Mouse (Mus musculus): ENCODE results near the gene Arnt. TPM values are rescaled to one million over a fixed set of nuclear protein-coding genes. Genes with fewer than 3 reads are reported as not detected.

Gene Arnt
- polyA plus RNA-seq, 1 experiment from 2014 or later, result 30.8 TPM

DNA sequence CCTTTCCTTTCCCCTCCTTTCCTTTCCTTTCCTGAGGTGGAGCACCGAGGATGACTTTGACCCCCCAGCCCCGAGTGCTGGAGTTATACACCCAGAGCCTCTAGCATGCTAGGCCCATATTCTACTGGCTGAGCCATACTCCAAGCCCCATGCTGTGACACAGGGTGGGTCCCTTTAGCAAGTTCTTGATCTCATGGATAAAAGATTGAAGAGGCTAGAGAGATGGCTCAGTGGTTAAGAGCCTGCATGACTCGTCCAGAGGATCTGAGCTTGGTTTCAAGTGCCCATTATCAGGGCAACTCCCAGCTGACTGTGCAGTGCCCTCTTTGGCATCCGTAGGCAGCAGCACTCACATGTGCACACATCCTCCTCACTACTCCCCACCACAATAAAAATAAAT is 11.1 kb downstream of the Arnt start:
- Histone ChIP-seq H3K9ac (ENCODE audit: low read depth, low read length) (no peak overlapping the region), H3K4me2 (ENCODE audit: low read depth, low read length) (no peak overlapping the region), H3K27me3 (replicated peaks; ENCODE audit: control insufficient read depth, insufficient read depth, low read length) (no peaks in the 10 kb centered on the region), H3K36me3 (ENCODE audit: control insufficient read depth, insufficient read depth, low read length) (peaks cover 4% of the 10 kb centered on the region), H3K4me1 (ENCODE audit: control insufficient read depth, insufficient read depth, low read length) (no peaks in the 10 kb centered on the region), H3K4me3 (ENCODE audit: low read length) (no peak overlapping the region), H3K9me3 (ENCODE audit: control insufficient read depth, low read length) (no peaks in the 10 kb centered on the region), H3K27ac (ENCODE audit: low read length) (no peak overlapping the region)
- 87% methylated on average over 4 of the region's 4 CpGs for WGBS
- no peak for ATAC-seq

DNA sequence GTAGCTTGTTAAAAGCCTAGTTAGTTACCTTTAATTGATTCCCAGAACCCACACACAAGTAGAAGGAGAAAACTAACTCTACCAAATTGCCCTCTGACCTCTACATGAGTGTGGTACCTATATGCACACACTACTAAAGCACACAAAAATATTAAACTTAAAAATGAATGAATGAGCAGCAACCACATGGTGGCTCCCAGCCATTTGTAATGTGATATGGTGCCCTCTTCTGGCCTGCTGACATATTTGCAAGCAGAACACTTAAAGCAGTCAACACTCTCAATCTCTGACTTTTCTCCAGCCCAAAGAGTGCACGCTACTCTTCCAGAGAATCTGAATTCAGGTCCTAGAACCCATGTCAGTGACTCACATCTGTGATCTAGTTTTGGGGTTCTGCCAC is 16.2 kb downstream of the Arnt start:
- H3K4me1 ChIP-seq (ENCODE audit: control insufficient read depth, insufficient read depth, low read length), result no peaks in the 10 kb centered on the region
- no peak overlapping the region for H3K9ac ChIP-seq (ENCODE audit: low read depth, low read length)
- no peaks in the 10 kb centered on the region for H3K27me3 ChIP-seq (replicated peaks; ENCODE audit: control insufficient read depth, insufficient read depth, low read length)
- no peak for ATAC-seq
- 32% methylated on average over 1 of the region's 1 CpGs for WGBS
- H3K36me3 ChIP-seq (ENCODE audit: control insufficient read depth, insufficient read depth, low read length), result peaks cover 6% of the 10 kb centered on the region
- no peak overlapping the region for H3K4me2 ChIP-seq (ENCODE audit: low read depth, low read length)
- no peaks in the 10 kb centered on the region for H3K9me3 ChIP-seq (ENCODE audit: control insufficient read depth, low read length)
- H3K27ac ChIP-seq (ENCODE audit: low read length), result no peak overlapping the region
- no peak overlapping the region for H3K4me3 ChIP-seq (ENCODE audit: low read length)

DNA sequence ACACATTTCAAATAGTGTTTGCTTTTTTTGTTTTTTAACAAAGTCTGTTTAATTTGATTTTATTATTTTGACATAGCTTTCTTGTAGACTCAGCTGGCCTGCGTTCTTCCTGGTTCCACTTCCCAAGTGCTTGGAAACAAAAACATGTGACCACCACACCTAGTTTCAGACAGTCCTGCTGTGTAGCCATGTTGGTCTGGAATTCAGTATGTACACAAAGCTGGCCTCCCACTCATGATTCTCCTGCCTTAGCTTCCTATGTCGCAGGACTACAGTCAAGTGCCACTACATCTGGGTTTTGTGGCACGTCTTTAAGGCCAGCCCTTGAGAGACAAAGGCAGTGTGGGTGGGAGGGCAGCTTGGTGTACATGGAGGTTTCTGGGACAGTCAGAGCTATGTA is 16.7 kb downstream of the Arnt start:
- Histone ChIP-seq H3K9ac (ENCODE audit: low read depth, low read length) (no peak overlapping the region), H3K27me3 (replicated peaks; ENCODE audit: control insufficient read depth, insufficient read depth, low read length) (no peaks in the 10 kb centered on the region), H3K36me3 (ENCODE audit: control insufficient read depth, insufficient read depth, low read length) (peaks cover 6% of the 10 kb centered on the region), H3K4me3 (ENCODE audit: low read length) (no peak overlapping the region), H3K4me2 (ENCODE audit: low read depth, low read length) (no peak overlapping the region), H3K4me1 (ENCODE audit: control insufficient read depth, insufficient read depth, low read length) (no peaks in the 10 kb centered on the region), H3K27ac (ENCODE audit: low read length) (no peak overlapping the region), H3K9me3 (ENCODE audit: control insufficient read depth, low read length) (no peaks in the 10 kb centered on the region)
- WGBS, result 91% methylated on average over 3 of the region's 3 CpGs
- no peak for ATAC-seq

DNA sequence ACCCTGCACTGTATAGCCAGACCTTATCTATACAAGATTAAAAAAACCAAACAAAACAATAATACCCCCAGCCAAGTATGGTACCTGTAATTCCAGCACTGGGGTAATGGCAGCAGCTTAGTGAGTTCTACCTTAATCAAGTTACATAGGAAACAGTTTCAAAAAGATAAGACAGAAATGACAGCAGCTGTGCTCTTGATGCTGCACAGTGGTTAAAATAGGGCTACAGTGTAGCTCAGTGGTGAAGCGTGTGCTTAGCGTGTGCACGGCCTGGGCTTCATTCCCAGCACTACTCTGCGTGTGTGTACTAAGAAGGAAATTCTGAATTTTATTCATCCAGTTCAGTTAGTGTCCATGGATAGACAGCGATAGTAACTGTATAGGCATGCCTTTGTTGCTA is 22.2 kb downstream of the Arnt start:
- no peak overlapping the region for H3K9ac ChIP-seq (ENCODE audit: low read depth, low read length)
- H3K9me3 ChIP-seq (ENCODE audit: control insufficient read depth, low read length), result no peaks in the 10 kb centered on the region
- H3K4me1 ChIP-seq (ENCODE audit: control insufficient read depth, insufficient read depth, low read length), result 0 out of 2 replicates have a peak, but pooled peaks cover 2% of the 10 kb centered on the region
- H3K36me3 ChIP-seq (ENCODE audit: control insufficient read depth, insufficient read depth, low read length), result 0 out of 2 replicates have a peak, but pooled peaks cover 2% of the 10 kb centered on the region
- 98% methylated on average over 5 of the region's 5 CpGs for WGBS
- H3K4me3 ChIP-seq (ENCODE audit: low read length), result no peak overlapping the region
- H3K27ac ChIP-seq (ENCODE audit: low read length), result no peak overlapping the region
- no peak for ATAC-seq
- H3K4me2 ChIP-seq (ENCODE audit: low read depth, low read length), result no peak overlapping the region
- no peaks in the 10 kb centered on the region for H3K27me3 ChIP-seq (replicated peaks; ENCODE audit: control insufficient read depth, insufficient read depth, low read length)

DNA sequence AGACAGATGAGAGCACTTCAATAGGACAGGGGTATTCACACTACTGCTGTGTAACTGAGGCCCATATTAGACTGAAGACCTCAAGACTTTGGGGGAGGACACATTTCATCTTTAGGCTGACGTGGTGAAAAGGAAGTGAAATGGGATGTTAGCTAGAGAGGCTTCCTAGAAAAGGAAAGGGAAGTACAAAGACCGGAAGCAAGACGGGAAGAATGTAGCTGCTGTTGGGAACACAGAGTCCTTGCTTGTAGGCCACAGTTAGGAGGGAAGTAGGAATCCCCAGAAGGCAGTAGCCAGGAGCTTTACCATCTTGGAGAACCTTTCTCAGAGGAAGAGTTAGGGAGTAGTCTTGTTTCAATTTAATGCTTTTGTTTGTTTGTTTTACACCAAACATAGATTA is 23.6 kb downstream of the Arnt start:
- H3K9ac ChIP-seq (ENCODE audit: low read depth, low read length), result no peak overlapping the region
- no peaks in the 10 kb centered on the region for H3K9me3 ChIP-seq (ENCODE audit: control insufficient read depth, low read length)
- ATAC-seq, result no peak
- 0 out of 2 replicates have a peak, but pooled peaks cover 2% of the 10 kb centered on the region for H3K4me1 ChIP-seq (ENCODE audit: control insufficient read depth, insufficient read depth, low read length)
- no peaks in the 10 kb centered on the region for H3K27me3 ChIP-seq (replicated peaks; ENCODE audit: control insufficient read depth, insufficient read depth, low read length)
- no peak overlapping the region for H3K4me2 ChIP-seq (ENCODE audit: low read depth, low read length)
- H3K4me3 ChIP-seq (ENCODE audit: low read length), result no peak overlapping the region
- H3K27ac ChIP-seq (ENCODE audit: low read length), result no peak overlapping the region
- no peaks in the 10 kb centered on the region for H3K36me3 ChIP-seq (ENCODE audit: control insufficient read depth, insufficient read depth, low read length)
- 83% methylated on average over 3 of the region's 3 CpGs for WGBS

DNA sequence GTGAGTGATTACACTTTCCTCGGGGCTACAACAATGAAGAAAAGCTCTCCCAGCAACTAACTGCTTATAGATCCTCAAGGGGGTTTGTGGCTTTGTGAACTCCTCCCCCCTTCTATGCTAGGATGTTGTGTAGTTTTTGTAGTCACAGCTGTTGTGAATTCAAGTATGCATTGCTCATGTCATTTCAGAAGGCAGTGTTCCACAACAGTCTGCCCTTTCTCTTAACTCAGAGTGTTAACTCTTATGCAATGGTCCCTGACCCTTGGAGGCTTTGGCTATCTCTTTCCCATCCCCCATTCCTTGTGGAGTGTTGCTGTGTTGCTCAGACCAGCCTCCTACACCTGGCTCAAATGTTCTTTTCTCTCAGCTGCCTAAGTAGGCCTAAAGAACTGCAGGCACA is 25.2 kb downstream of the Arnt start:
- Histone ChIP-seq H3K4me3 (ENCODE audit: low read length) (no peak overlapping the region), H3K4me2 (ENCODE audit: low read depth, low read length) (no peak overlapping the region), H3K27ac (ENCODE audit: low read length) (no peak overlapping the region), H3K27me3 (replicated peaks; ENCODE audit: control insufficient read depth, insufficient read depth, low read length) (no peaks in the 10 kb centered on the region), H3K4me1 (ENCODE audit: control insufficient read depth, insufficient read depth, low read length) (0 out of 2 replicates have a peak, but pooled peaks cover 2% of the 10 kb centered on the region), H3K36me3 (ENCODE audit: control insufficient read depth, insufficient read depth, low read length) (no peaks in the 10 kb centered on the region), H3K9ac (ENCODE audit: low read depth, low read length) (no peak overlapping the region), H3K9me3 (ENCODE audit: control insufficient read depth, low read length) (no peaks in the 10 kb centered on the region)
- WGBS, result 74% methylated on average over 1 of the region's 1 CpGs
- ATAC-seq, result no peak

DNA sequence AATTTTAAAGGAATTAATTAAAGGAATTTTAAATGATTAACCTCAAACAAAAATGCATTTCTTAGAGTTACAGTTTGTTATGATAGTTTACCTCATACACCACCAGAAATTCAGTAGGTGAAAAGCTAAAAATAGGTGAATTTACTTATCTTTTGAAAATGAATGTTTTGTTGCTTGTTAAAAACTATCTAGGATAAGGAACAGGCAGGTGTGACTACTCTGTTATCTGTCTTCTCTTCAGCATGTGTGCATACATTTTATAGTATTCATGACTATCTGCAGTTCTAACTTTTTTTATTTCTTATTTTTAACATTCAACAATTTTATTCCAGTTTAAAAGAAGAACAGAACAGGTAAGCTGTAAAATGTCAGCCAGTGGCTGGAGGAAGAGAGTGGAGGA is 29.7 kb downstream of the Arnt start:
- Histone ChIP-seq H3K27ac (ENCODE audit: low read length) (no peak overlapping the region), H3K4me2 (ENCODE audit: low read depth, low read length) (no peak overlapping the region), H3K9me3 (ENCODE audit: control insufficient read depth, low read length) (no peaks in the 10 kb centered on the region), H3K4me3 (ENCODE audit: low read length) (no peak overlapping the region), H3K9ac (ENCODE audit: low read depth, low read length) (no peak overlapping the region), H3K36me3 (ENCODE audit: control insufficient read depth, insufficient read depth, low read length) (no peaks in the 10 kb centered on the region), H3K27me3 (replicated peaks; ENCODE audit: control insufficient read depth, insufficient read depth, low read length) (no peaks in the 10 kb centered on the region), H3K4me1 (ENCODE audit: control insufficient read depth, insufficient read depth, low read length) (no peaks in the 10 kb centered on the region)
- no peak for ATAC-seq

DNA sequence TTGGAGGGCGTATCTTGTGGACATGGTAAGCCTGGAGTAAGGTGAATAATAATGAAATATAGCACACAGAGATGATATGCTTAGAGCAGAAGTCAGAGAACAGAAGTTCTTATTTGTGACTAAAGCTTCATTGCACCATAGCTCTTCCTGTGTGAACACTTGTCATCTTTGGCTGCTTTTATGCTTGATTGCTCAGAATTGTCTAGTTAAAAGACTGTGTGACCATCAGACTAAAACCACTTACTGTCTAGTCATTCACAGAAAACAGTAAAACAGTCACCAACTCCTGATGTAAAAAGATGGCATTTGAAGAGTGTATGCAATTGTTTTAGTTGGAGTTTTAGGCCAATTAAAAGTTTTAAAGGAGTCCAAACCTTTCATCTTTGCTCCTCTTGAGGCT is 44.8 kb downstream of the Arnt start:
- no peaks in the 10 kb centered on the region for H3K27me3 ChIP-seq (replicated peaks; ENCODE audit: control insufficient read depth, insufficient read depth, low read length)
- no peaks in the 10 kb centered on the region; the same call in 1 of the 2 replicates for H3K36me3 ChIP-seq (ENCODE audit: control insufficient read depth, insufficient read depth, low read length)
- no peak overlapping the region for H3K4me3 ChIP-seq (ENCODE audit: low read length)
- ATAC-seq, result no peak
- no peaks in the 10 kb centered on the region for H3K4me1 ChIP-seq (ENCODE audit: control insufficient read depth, insufficient read depth, low read length)
- H3K9ac ChIP-seq (ENCODE audit: low read depth, low read length), result no peak overlapping the region
- no peak overlapping the region for H3K27ac ChIP-seq (ENCODE audit: low read length)
- no peaks in the 10 kb centered on the region for H3K9me3 ChIP-seq (ENCODE audit: control insufficient read depth, low read length)
- no peak overlapping the region for H3K4me2 ChIP-seq (ENCODE audit: low read depth, low read length)
- WGBS, result 89% methylated on average over 1 of the region's 1 CpGs

DNA sequence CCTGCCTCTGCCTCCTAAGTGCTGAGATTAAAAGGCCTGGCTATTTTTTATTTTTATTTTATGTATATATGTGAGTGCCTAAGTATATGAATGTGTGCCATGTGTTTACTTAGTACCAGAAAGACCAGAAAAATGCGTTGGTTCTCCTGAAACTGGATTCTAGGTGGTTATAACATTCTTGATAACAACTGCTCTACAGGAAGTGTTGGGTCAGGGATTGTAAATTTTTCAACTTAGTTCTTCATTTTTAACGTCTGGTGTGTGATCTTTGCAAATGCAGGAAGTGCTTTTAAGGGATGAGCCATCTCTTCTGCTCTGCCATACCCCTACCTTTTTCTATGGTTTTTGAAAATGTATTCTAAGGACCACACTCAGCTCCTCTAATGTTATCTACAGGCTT is 52.2 kb downstream of the Arnt start:
- Histone ChIP-seq H3K27me3 (replicated peaks; ENCODE audit: control insufficient read depth, insufficient read depth, low read length) (no peaks in the 10 kb centered on the region), H3K4me2 (ENCODE audit: low read depth, low read length) (no peak overlapping the region), H3K4me1 (ENCODE audit: control insufficient read depth, insufficient read depth, low read length) (no peaks in the 10 kb centered on the region), H3K9ac (ENCODE audit: low read depth, low read length) (no peak overlapping the region), H3K9me3 (ENCODE audit: control insufficient read depth, low read length) (no peaks in the 10 kb centered on the region), H3K27ac (ENCODE audit: low read length) (no peak overlapping the region), H3K36me3 (ENCODE audit: control insufficient read depth, insufficient read depth, low read length) (peaks cover 5% of the 10 kb centered on the region; the same call in 1 of the 2 replicates), H3K4me3 (ENCODE audit: low read length) (no peak overlapping the region)
- ATAC-seq, result no peak
- WGBS, result 69% methylated on average over 2 of the region's 2 CpGs

DNA sequence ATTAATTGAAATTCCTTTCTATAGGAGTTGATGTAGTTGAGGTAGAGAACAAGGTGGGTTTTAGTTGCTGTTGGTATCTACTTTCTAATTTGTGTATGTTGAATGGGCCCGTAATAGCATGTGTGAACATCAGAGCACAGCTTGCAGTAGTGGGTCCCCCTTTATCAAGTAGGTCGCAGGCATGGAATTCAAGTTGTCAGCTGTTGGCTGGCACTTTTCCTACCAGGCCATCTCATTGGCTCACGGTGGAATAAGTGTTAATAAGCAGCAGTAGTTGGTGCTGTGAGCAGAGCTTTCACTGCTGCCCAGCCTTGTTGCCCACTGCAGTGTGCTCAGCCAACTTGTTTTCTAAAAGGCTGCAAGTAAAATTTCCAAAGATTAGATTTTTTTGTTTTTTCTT is 54.5 kb downstream of the Arnt start:
- 88% methylated on average over 3 of the region's 3 CpGs for WGBS
- Histone ChIP-seq H3K4me3 (ENCODE audit: low read length) (no peak overlapping the region), H3K36me3 (ENCODE audit: control insufficient read depth, insufficient read depth, low read length) (peaks cover 8% of the 10 kb centered on the region; the same call in 1 of the 2 replicates), H3K27me3 (replicated peaks; ENCODE audit: control insufficient read depth, insufficient read depth, low read length) (no peaks in the 10 kb centered on the region), H3K4me1 (ENCODE audit: control insufficient read depth, insufficient read depth, low read length) (no peaks in the 10 kb centered on the region), H3K27ac (ENCODE audit: low read length) (no peak overlapping the region), H3K4me2 (ENCODE audit: low read depth, low read length) (no peak overlapping the region), H3K9ac (ENCODE audit: low read depth, low read length) (no peak overlapping the region), H3K9me3 (ENCODE audit: control insufficient read depth, low read length) (no peaks in the 10 kb centered on the region)
- ATAC-seq, result no peak

All from intestine, embryonic 16.5 days (tissue).